Mouse (Mus musculus) heart, adult 11 months (tissue): ENCODE measurements around the gene Hvcn1.
"Not testable (repeated sequence)": the region's sequence is repeated elsewhere in the genome, so short reads cannot be mapped to it uniquely, and the experiment has no call there.

ENCODE experiments used
- DNase-seq: peaks from one replicate; pipeline ENCODE4 v3.0.0; 2022

Hvcn1 gene

DNA sequence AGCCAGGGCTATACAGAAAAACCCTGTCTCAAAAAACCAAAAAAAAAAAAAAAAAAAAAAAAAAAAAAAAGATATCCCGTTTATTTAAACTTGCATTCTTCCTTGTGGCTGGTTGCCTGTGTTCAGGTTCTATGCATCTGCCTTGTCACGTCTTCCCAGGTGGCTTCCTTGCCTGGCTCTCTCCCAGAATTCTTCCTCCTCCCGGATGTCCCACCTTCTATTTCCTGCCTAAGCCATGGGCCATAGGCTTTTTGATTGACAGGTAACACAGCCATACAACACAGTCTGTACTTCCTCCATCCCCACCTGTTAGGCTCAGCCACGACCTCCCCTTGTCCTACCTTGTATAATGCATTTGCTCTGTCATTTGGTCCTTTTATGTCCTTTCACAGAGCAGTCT, at the start of gene Hvcn1:
Gene Hvcn1, plus strand, starts transcription at position 330 of the 400 bp plus-strand sequence.
- DNase-seq = no peak

DNA sequence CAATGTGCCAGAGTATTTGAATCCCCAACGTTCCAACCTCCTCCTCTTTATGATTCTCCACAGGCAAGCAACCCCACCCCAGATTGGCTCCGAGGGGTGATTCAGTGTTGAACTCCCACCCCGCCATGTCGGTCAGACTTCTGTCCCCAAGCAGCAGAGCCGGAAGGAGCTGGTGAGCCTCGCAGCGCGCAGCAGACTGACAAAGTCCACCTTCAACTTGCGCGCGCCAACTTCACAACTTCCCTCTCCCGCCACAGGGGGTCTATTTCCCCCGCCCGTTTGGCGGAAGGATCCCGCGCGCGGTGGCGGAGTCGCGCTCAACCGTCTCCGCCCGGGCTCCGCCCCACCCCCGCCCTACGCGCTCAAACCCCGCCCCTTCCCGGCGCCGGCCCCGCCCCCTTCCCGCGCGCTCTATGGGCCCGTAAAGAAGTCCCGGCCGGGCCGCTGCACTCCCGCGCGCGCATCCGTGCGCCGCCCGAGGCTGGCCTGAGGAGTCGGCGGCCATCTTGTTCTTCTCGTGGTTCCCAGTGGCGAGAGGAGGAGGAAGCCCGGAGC, 48.7 kb upstream of the Hvcn1 start, which contains the start of gene Ppp1cc:
Gene Ppp1cc, plus strand, starts transcription at position 452 of the 555 bp plus-strand sequence.
- peak; percentile 100 for DNase-seq

DNA sequence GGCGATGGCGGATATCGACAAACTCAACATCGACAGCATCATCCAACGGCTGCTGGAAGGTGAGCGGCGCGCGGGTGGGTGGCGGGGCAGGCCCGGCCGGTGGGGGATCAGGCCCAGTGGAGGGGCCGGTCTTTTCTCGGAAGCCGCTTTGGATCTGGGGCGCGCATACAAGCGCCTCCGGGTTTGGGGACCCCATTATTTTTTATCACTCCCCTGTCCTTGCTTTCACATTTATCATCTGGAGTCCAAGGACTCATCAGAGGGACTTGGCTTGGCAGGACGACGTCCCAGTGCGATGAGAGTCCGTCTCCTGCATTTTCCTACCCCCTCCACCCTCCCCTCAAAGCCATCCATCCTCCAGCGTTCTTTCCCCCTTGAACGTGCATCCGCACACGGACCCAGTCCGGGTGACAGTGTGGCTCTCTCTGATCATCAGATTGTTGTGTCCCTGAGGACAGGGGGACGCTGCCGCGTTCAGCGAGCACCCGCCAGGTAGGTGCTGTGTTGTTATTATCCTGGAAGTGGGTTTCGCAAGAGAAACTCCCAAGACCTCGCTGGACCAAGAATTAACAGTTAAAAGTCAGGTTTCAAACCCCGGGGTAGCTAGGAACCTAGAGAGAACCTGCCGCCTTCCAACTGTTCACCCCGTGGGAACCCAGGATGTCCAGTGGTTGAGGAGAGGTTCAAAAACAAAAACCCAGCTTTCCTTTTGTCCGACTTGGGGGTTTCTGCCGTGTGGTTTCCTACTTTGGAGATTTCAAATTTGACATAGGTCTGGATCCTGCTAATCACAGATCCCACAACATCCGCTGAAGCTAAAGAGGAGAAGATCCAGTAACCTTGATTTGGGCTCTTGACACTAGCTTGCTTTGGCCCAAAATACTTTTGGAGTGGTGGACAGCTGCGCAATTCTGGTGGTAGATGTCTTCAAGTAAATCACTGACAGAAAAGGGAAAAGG, 47.8 kb upstream of the Hvcn1 start:
- DNase-seq = peak; percentile 95

DNA sequence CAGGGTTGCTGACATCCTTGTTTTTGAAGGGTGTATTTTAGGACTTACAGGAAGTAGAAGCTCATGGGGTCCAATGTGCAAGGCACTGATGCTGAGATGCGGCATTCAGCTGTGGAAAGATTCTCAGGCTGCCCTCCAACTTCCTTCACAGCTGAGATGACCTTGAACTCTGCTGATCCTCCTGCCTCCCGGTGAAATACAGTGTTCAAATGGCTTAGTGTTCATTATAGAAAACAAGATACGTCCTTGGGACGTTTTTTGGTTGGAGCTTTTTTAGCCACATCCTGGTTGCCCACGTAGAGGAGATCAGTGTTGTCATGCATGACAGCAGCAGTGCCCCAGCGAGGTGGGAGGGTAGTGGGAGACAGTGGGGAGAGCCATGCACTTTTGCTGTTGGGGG, 43.4 kb upstream of the Hvcn1 start:
- DNase-seq = peak; percentile 93

DNA sequence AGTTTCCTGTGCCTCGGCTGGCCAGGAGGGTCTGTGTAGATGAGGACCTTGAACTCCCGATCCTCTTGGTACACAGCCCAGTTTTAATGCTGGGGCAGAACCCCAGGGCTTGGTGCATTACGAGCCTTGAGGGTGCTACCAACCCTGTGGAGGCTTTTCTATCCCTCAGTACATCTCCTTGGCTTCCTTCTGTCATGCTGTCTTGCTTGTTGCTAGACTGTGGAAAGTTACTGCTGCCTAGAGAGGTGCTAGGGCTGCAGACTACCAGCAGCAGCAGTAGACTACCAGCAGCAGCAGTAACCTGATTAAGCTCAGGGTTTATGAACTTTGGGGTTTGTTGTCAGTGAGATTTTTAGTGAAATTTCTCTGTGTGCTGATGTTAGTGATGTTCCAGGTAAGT, 42.6 kb upstream of the Hvcn1 start:
- no peak for DNase-seq

DNA sequence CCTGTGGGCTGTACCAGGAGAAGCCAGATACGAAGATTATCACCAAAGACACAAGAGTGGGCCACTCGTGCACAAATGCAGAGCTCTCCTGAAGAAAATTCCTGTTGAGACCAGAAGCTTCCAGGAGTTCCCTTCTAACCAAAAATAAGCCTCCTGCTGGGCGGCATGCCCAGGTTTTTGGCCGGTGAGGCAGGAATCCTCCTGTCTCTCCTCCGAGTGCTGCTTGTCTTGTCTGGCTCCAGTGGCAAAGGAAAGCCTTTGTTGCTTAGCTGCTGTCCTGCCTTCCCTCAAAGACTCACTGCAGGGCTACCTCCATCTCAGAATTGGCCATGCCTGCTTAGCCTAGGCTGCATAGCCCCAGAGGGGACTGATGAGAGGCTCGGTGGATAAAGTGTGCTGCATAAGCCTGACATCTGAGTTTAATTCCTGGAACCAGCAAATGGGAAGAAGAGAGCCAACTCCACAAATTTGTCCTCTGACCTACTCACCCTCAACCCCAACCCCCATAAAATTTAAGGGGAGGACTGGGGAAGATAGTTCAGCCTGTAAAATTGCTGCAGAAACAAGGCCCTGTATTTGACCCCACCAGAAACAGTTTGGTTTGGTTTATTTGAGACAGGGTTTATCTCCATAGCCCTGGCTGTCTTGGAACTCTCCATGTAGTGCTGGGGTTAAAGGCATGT, 41.2 kb upstream of the Hvcn1 start:
- DNase-seq = no peak

DNA sequence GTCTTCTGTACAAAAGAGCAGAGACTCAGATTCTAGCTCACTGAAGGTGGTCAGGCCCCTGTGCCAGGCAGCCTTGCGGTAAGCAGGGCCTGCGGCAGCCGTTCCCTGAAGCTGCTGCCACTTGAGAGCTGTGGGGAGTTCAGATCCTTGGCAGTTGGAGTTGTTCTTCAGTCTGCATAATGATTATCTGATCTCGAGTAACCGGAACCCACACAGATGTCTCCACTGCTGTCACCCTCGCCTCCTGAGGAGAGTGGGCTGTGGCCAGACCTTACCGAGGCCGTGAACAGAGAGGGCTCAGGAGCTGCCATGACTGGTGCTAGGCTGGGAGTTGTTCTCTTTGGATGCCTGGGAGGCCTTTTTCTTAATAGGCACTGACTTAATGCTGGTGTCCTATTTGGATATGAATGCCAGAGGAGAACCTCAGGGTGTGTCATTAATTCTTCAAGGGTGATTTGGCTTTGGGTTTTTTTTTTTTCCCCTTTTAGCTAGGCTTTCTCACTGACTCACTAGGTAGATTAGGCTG, 39.9 kb upstream of the Hvcn1 start:
- no peak for DNase-seq

DNA sequence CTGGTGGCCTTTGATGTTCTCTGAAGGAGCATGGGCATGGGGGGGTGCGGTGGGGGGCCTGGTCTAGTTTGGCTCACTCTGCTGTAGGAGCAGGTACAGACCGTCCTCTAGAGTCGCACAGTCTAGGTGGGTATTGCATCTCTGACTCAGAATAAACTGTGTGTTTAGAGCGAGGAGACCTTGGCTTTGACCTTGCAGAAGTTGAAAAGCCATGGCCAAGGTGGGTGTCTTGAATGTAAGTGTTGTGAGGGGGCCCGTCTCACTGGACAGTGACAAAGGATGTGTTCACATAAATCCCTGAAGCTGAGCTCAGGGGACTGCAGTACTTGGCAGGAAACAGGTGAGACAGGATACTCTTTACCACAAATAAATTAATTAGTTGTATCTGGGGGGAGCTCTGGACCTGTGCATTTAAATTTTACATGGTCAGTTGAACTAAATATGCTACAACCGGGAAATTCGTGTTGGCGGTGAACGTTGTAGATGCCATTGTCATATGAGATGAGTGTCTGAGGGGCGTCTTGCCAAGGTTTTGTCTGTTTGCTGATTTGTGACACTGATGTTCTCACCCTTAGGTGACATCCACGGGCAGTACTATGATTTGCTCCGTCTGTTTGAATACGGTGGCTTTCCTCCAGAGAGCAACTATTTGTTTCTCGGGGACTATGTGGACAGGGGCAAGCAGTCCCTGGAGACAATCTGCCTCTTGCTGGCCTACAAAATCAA, 38.1 kb upstream of the Hvcn1 start:
- DNase-seq = no peak

DNA sequence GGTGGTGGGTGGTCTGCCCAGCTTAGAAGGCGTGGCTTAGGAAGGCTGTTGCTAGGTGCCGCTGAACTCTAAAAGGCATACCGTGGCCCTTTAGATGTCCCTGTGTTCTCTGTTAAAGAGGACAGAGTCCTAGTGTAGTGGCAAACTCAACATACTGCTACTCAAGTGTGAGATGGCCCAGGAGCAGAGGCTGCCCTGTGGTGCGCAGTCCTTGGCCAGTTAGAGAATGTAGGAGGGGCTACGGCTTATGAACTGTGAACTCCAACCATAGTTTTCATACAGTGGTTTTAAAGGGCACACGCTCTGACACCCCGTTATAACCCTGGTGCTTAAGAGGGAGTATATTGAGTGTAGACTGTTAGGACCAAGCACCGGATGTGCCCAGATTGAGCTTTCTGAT, 35.5 kb upstream of the Hvcn1 start:
- DNase-seq = no peak

DNA sequence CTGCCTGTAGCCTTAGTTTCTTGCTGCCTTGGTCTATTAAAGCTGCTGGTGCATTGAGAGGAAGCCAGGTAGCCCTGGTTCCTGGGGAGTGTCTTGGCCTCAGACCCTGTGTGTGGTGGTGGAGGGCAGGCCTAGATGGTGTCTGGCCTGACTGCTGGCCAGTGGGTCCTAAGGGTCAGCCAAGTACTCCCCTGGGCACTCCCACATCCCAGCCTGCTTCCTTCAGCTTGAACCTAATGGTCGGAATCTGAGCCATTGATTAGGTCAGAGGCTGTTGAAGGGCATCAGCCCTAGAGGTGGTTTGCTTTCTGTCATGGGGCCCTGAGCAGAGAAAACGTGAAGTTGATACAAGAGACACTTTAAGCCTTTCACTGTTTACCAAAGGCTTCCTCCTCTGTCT, 31.2 kb upstream of the Hvcn1 start:
- DNase-seq = peak; percentile 94

DNA sequence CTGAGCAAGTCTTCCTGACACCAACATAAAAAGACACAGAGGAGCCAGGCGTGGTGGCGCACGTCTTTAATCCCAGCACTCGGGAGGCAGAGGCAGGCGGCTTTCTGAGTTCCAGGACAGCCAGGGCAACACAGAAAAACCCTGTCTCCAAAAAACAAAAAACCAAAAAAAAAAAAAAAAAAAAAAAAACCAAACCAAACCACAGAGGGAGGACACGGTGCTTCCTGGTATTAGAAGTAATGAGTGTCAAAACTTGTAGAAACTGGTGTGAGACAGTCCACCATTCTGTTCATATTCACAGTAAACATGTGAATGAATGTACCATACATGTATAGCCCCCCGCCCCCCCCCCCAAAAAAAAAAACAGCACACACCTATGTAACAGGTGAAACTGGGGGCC, 30.6 kb upstream of the Hvcn1 start:
- DNase-seq = no peak

DNA sequence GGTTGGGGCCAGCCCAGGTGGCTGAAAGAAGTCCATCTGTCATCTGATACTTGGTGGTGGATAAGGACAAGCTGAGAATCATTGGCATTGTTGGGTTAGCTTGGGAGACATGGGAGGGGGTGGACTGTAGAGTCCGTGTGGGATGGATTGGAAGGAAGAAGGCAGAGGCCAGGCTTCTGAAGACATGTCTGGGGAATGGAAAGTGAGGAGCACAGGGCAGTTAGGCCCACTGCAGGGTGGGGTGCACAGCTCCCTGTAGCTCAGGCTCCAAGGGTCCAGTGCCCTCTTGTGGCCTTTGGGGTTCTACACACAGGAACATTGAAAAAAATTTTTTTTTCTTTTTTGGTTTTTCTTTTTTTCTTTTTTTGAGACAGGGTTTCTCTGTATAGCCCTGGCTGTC, 30.2 kb upstream of the Hvcn1 start:
- peak; percentile 95 for DNase-seq

DNA sequence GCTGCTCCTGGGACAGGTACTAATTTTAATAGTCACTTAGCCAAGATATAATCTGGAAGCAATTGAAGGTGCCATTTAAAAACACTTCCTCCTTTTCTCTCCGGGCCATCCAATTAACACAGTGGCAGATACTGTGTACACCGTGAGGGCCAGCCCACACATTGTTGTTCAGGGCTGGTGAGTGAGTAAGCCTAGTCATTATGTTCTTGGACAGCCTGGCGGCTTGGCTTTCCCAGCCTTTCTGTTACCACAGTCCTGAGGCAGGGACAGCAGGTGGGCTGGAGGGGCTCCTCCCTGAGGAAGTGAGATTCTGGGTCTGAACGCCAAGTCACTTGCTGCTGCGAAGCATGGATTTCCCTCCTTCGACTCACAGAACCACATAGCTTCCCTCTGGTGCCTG, 26.9 kb upstream of the Hvcn1 start:
- DNase-seq = no peak

DNA sequence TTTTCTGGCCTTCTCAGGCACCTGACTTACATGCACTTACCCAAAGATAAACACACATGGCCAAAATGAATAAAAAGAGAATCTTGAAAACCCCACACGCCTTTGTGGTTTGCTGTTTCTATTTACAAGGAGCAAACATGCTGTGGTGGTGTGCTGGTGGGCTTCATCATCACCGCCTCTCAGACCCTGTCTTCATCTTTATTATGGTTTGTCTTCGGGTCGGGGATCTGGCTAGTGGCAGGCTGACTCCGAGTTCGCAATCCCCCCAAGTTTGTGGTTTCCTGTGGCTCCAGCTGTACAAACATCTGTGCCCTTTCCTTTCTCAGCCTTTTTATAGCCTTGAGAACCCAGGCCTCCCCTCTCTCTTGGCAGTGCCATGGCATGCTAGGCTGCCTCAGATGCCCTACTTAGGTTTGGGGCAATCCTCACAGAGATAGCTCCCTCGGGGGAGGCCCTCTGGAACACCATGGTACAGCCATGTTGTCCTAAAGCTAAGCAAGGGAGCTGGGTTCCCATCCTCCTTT, 22.3 kb upstream of the Hvcn1 start:
- no peak for DNase-seq

DNA sequence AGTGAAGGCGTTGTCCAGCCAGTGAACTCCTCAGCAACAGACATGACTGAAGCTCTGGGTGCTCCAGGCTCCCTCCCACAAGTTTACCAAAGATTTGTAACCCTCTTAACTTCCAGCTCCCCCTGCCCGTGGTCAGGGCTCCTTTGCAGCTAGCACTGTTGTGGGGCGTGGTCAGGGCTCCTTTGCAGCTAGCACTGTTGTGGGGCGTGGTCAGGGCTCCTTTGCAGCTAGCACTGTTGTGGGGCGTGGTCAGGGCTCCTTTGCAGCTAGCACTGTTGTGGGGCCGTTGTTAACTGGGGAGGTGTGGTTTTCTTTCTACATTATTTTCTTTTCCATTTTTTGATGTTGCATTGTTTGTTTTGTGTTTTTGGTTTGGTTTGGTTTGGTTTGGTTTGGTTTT, 21.7 kb upstream of the Hvcn1 start:
- not testable (repeated sequence) for DNase-seq

DNA sequence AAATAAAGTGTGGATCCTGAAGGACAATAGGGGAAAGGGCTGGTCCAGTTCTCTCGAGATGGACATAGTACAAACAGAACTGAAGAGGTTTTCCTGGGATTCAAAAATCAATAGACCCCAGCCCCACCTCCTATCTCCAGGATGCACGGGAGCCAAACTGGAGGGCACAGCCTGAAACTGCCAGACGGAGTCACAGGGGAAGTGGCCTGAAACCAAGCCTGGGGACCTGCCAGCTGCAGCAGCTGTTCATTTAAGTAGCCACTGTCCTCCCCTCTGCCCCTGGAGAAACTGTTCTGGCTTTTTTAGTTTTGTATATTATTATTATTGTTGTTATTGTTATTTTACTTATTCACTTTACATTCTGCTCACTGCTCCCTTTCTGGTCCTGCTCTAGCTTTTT, 17.5 kb upstream of the Hvcn1 start:
- DNase-seq = peak; percentile 83

DNA sequence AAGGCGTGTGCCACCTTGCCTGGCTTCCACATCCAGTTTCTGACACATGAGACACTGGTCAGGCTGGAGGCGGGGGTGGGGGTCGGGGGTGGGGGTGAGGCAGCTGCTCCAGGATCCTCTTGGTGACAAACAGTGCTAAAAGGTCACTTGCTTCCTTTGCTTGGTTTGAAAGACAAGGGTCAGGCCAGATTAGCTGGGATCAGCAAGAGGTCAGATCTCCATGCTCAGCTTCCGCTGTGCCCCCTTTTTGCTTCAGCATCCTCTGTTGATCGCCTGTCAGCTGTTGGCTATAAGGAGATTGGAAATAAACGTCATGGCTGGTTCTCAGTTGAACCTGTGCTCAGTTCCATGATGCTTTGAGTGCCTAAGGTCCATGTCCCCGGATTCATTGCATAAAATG, 16.1 kb upstream of the Hvcn1 start:
- DNase-seq = no peak

DNA sequence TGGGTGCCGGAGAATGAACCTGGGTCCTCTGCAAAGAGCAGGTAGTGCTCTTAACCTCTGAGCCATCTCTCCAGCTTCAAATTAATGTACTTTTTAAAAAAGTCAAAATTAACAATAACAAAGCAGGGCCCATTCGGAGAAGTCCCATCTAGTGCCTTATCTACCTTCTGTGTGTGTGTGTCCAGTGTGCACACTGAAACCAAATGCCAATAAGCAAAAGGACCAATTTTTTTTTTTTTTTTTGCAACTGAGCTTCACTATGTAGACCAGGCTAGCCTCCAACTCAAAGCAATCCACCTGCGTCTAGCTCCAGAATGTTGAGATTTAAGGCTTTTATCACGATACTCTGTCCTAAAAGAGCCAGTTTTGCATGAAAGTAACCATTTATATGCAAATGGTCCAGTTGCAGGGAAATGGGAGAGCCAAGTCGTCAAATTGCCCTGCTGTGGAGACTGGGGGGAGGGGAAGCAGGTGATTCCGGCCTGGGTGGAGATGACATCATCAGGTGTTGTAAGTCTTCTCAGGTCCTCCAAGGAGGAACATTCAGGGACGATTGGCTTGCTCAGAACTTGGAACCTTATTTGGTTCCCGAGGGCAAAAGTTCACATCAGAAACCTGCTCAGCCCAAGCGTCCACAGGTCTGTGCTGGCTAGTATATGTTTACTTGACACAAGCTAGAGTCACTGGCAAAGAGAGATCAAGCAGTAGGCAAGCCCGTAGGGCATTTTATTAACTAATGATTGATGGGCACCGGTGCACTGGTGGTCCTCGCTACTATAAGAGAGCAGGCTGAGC, 15.1 kb upstream of the Hvcn1 start:
- peak; percentile 79 for DNase-seq

DNA sequence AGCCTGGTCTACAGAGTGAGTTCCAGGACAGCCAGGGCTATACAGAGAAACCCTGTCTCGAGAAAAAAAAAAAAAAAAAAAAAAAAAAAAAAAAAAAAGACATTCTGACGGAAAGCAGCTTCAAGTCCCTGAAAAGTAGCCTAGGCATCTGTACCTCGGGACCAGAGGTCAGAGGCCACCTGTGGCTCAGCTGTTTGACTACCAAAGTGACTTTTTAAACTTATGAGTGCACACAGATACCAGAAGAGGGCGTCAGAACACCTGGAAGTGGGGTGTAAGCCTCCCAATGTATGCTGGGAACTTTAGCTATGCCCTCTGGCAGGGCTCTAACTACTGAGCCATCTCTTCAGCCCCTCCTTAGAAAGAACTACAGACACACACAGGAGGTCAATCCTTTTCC, 14.3 kb upstream of the Hvcn1 start:
- DNase-seq = no peak

DNA sequence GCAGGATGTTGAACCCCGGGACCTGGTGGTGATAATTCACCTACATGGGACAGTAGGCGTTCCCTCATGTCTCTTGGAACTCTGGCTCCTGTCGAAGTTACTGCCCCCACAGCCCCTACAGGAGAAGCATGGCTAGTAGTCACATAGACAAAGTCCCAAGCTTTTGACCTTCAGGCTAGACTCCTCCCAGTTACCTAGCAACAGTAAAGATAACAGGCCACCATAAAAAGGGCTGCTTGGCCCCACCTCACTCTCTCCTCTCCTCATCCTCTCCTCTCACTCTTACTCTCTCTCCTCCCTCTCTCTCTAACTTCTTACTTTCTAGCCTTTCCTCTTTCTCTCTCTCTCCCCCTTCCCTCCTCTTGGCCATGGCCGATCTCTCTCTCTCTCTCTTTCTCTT, 5.7 kb upstream of the Hvcn1 start:
- peak; percentile 77 for DNase-seq

DNA sequence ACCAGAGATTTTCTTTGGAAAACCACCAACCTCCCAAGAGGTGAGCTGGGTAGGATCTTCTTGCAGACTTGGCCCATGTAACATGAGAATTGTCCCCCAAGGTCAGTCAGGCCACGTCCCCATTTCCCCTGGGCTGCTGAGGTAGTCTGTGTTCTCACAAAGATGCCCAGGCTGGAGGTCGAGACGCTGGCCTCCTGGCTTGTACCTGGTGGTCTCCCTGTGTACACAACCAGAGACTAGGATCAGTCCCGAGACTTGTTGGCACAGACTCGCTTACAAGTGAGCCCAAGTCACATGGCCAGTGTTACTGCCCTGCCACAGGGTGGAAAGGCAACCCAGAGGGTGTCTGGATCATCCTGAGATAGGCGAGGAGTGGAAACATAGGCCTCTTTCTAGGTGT, 4.7 kb upstream of the Hvcn1 start:
- DNase-seq = peak; percentile 86

DNA sequence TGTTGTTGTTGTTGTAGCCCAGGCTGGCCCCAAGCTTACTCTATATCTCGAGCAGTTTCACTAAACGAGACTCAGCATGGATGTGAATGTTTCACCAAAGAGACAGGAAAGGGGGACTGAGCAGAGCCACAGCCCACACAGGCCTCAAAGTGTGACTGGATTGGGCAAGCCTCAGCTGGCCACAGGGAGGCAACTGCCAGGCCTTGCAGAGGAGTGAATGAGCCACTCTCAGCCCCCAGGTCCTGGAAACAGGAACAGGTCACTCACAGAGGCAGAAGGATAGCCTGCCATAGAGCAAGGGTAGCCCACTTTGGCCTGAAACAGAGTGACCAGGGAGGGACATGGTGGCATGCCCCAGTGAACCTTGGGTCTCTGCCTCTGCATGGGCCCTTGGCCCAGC, 2.4 kb upstream of the Hvcn1 start:
- no peak for DNase-seq
